Mouse (Mus musculus): Measurements from ENCODE around the gene Ints3. TPM values are rescaled to one million over a fixed set of nuclear protein-coding genes. Genes with fewer than 3 reads are reported as not detected.

Ints3 gene
- 34.3 and 35.0 TPM in 2 replicates for polyA plus RNA-seq (2015; fragmentation: Nextera tagmentation; extraction: Ambion mirVana)

DNA sequence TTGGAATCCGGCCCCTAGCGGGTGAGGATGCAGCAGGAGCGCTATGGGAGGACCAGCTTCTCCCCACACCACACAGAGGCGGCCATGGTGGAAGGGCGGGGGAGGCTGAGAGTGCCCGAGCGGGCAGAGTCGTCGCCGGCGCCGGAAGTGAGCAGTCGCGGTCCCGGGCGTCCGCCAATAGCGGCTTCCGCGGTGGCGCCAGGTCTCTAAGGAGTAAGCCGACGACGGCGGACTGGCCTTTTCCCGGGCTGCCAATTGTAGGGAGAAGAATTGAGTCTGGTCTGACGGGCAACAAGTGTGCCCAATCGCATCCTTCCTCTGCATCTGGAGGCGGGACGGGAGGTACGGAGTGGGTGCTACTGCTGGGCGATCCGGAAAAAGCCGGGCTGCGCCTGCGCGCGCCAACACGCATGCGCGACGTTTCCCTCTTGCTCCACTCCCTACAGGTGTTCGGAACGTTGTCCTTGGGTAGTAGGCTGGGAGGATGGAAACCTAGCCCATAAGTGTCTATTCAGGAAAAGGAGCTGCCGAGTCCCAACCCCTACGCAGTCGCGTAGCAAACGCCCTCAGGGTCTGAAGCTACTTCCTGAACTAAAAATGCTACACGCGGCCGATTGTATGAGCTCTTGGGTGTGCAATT is at the start of gene Ints3:
Gene Ints3, minus strand, starts transcription at position 242 of the 640 bp plus-strand sequence.
- under 1% methylated on average over 52 of the region's 52 CpGs for WGBS
- Histone ChIP-seq H3K4me1 (replicated peaks) (peaks cover 33% of the 10 kb centered on the region), H3K9ac (peak within 1 kb of the TSS; percentile 90), H3K4me3 (peak within 1 kb of the TSS; percentile 72), H3K27me3 (no peaks in the 10 kb centered on the region), H3K9me3 (no peaks in the 10 kb centered on the region), H3K4me2 (peak within 1 kb of the TSS; percentile 90), H3K36me3 (no peaks in the 10 kb centered on the region), H3K27ac (replicated peaks) (peak within 1 kb of the TSS; percentile 94)
- peak; percentile 100 for ATAC-seq (ENCODE audit: low FRiP score, low read depth)

GRCm38 (mm10) chr3:90475831-90476611 is 42.6 kb upstream of the Ints3 start, which contains the start of gene Ilf2:
Ilf2 (plus strand) TSS chr3:90476126.
- Histone ChIP-seq H3K9ac (peak within 1 kb of the TSS; percentile 82), H3K27me3 (no peaks in the 10 kb centered on the region), H3K4me3 (peak within 1 kb of the TSS; percentile 98), H3K4me1 (replicated peaks) (peaks cover 18% of the 10 kb centered on the region), H3K27ac (replicated peaks) (peak within 1 kb of the TSS; percentile 95), H3K9me3 (no peaks in the 10 kb centered on the region), H3K36me3 (peaks cover 30% of the 10 kb centered on the region), H3K4me2 (peak within 1 kb of the TSS; percentile 76)
- peak; percentile 99 for ATAC-seq (ENCODE audit: low FRiP score, low read depth)
- under 1% methylated on average over 45 of the region's 45 CpGs for WGBS

GRCm38 (mm10) chr3:90475151-90475830 is 41.9 kb upstream of the Ints3 start:
- H3K9ac ChIP-seq = no peak overlapping the region
- peaks cover 18% of the 10 kb centered on the region for H3K4me1 ChIP-seq (replicated peaks)
- H3K36me3 ChIP-seq = peaks cover 23% of the 10 kb centered on the region
- peak overlapping the region; percentile 46 for H3K4me2 ChIP-seq
- H3K27ac ChIP-seq (replicated peaks) = no peak overlapping the region
- H3K27me3 ChIP-seq = no peaks in the 10 kb centered on the region
- WGBS = 40% methylated on average over 16 of the region's 16 CpGs
- H3K4me3 ChIP-seq = peak overlapping the region; percentile 39
- ATAC-seq (ENCODE audit: low FRiP score, low read depth) = peak; percentile 35
- no peaks in the 10 kb centered on the region for H3K9me3 ChIP-seq

DNA sequence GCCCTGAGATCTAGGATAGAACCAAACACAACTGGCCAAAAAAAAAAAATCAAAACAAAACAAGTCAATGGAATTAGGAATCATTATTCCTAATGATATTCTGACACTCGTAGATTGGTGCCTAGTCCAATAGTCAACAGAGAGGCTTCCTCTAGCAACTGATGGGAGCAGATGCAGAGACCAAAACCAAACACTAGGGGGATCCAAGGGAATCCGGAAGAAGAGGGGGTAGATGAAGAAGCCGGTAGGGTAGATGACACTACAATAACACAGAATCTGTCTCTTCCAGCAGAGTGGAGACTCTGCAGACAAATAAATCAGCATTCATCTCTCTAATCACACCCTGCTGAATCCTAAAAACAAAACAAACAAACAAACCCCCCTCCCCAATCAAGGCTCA is 38.8 kb upstream of the Ints3 start:
- Histone ChIP-seq H3K27me3 (no peaks in the 10 kb centered on the region), H3K4me1 (replicated peaks) (peaks cover 5% of the 10 kb centered on the region), H3K27ac (replicated peaks) (no peak overlapping the region), H3K9ac (no peak overlapping the region), H3K4me3 (no peak overlapping the region), H3K4me2 (no peak overlapping the region), H3K9me3 (no peaks in the 10 kb centered on the region), H3K36me3 (no peaks in the 10 kb centered on the region)
- ATAC-seq (ENCODE audit: low FRiP score, low read depth) = no peak
- WGBS = 29% methylated on average over 3 of the region's 3 CpGs

- Histone ChIP-seq H3K9me3 (no peaks in the 10 kb centered on the region), H3K36me3 (no peaks in the 10 kb centered on the region), H3K4me3 (no peak overlapping the region), H3K27ac (replicated peaks) (no peak overlapping the region), H3K4me1 (replicated peaks) (peaks cover 17% of the 10 kb centered on the region), H3K27me3 (peaks cover 32% of the 10 kb centered on the region), H3K9ac (no peak overlapping the region), H3K4me2 (no peak overlapping the region)
- no peak for ATAC-seq (ENCODE audit: low FRiP score, low read depth)
- WGBS = 95% methylated on average over 10 of the region's 10 CpGs
Observed at GRCm38 (mm10) chr3:90467618-90468300, 34.3 kb upstream of the Ints3 start.

DNA sequence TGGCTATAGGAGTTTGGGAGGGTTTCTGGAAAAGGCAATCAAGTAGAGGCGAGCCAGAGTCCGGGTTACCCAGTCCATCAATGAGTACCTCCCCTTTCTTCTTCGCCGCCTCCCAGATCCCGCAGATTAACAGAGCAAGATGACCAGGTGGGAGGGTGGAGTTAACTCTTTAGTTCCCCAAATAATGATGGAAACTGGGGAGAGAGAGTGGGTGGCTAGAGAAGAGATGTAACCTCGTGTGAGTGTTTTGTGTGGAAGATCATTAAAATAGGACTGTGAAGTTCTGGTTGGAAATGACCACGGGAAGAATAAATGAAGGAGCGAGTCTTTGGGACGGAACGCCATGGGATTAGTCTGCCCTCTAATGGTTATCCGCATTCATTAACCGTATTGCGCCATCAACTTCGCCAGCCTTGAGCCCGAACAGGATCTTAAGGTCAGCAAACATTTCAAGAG is 32.9 kb upstream of the Ints3 start:
- peak overlapping the region; percentile 60 for H3K4me3 ChIP-seq
- H3K36me3 ChIP-seq = no peaks in the 10 kb centered on the region
- no peak overlapping the region for H3K27ac ChIP-seq (replicated peaks)
- peaks cover 40% of the 10 kb centered on the region for H3K27me3 ChIP-seq
- no peaks in the 10 kb centered on the region for H3K9me3 ChIP-seq
- under 1% methylated on average over 15 of the region's 15 CpGs for WGBS
- H3K9ac ChIP-seq = peak overlapping the region; percentile 51; the same call in 1 of the 2 replicates
- peaks cover 17% of the 10 kb centered on the region for H3K4me1 ChIP-seq (replicated peaks)
- H3K4me2 ChIP-seq = peak overlapping the region; percentile 97
- ATAC-seq (ENCODE audit: low FRiP score, low read depth) = peak; percentile 75

DNA sequence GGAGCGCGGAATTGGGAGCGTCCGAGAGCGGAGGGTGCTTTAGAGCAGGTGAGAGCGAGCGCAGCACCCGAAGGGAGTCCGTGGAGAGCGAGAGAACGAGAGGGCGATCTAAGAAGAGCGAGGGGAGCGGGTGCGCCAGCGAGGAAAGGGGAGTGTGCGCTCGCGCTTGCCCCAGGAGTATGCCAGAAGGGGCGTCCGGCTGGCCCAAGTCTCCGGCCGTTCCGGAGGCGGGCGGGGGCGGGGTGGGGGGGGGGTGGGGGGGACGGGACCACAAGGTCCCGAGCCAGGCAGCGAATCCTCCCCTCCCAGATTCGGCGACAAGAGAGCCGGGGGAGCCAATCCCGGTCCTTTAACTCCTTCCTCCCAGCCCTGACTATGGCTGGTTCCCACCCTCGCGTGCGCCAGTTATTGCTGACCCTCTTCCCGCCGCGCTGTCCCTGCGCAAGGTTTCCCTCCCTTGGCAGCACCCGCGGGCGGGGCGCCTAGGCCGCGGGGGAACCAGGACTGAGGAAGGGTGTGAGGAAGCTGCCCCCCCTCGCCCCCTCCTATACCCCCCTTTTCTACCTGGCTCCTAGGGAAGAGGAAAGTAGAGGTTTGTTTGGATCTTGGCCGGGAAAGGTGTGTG is 32.4 kb upstream of the Ints3 start, which contains the start of gene Npr1:
Gene Npr1, minus strand, starts transcription at position 181 of the 625 bp plus-strand sequence.
- Histone ChIP-seq H3K9ac (peak within 1 kb of the TSS; percentile 51), H3K27ac (replicated peaks) (no peak within 1 kb of the TSS), H3K4me3 (peak within 1 kb of the TSS; percentile 60), H3K4me2 (peak within 1 kb of the TSS; percentile 97), H3K36me3 (no peaks in the 10 kb centered on the region), H3K9me3 (no peaks in the 10 kb centered on the region), H3K4me1 (replicated peaks) (peaks cover 17% of the 10 kb centered on the region), H3K27me3 (peaks cover 40% of the 10 kb centered on the region)
- ATAC-seq (ENCODE audit: low FRiP score, low read depth) = peak; percentile 68
- WGBS = 0% methylated on average over 45 of the region's 49 CpGs

GRCm38 (mm10) chr3:90465081-90465685 is 31.8 kb upstream of the Ints3 start:
- peak overlapping the region; percentile 51 for H3K9ac ChIP-seq
- H3K4me1 ChIP-seq (replicated peaks) = peaks cover 17% of the 10 kb centered on the region
- WGBS = under 1% methylated on average over 73 of the region's 75 CpGs
- H3K27ac ChIP-seq (replicated peaks) = no peak overlapping the region
- H3K4me2 ChIP-seq = peak overlapping the region; percentile 97
- peaks cover 40% of the 10 kb centered on the region for H3K27me3 ChIP-seq
- H3K9me3 ChIP-seq = no peaks in the 10 kb centered on the region
- H3K36me3 ChIP-seq = no peaks in the 10 kb centered on the region
- peak; percentile 35 for ATAC-seq (ENCODE audit: low FRiP score, low read depth)
- peak overlapping the region; percentile 60 for H3K4me3 ChIP-seq

GRCm38 (mm10) chr3:90464552-90465080 is 31.2 kb upstream of the Ints3 start:
- peak overlapping the region; percentile 60 for H3K4me3 ChIP-seq
- ATAC-seq (ENCODE audit: low FRiP score, low read depth) = peak; percentile 14; the same call in 1 of the 2 replicates
- no peaks in the 10 kb centered on the region for H3K36me3 ChIP-seq
- WGBS = 7% methylated on average over 37 of the region's 37 CpGs
- peaks cover 17% of the 10 kb centered on the region for H3K4me1 ChIP-seq (replicated peaks)
- no peaks in the 10 kb centered on the region for H3K9me3 ChIP-seq
- peak overlapping the region; percentile 97 for H3K4me2 ChIP-seq
- no peak overlapping the region for H3K27ac ChIP-seq (replicated peaks)
- peak overlapping the region; percentile 51; the same call in 1 of the 2 replicates for H3K9ac ChIP-seq
- H3K27me3 ChIP-seq = peaks cover 40% of the 10 kb centered on the region

- H3K4me2 ChIP-seq = no peak overlapping the region
- WGBS = 37% methylated on average over 7 of the region's 7 CpGs
- H3K27ac ChIP-seq (replicated peaks) = no peak overlapping the region
- H3K4me1 ChIP-seq (replicated peaks) = peaks cover 17% of the 10 kb centered on the region
- ATAC-seq (ENCODE audit: low FRiP score, low read depth) = no peak
- H3K36me3 ChIP-seq = no peaks in the 10 kb centered on the region
- no peak overlapping the region for H3K9ac ChIP-seq
- no peaks in the 10 kb centered on the region for H3K9me3 ChIP-seq
- H3K27me3 ChIP-seq = peaks cover 40% of the 10 kb centered on the region
- H3K4me3 ChIP-seq = no peak overlapping the region
Observed at GRCm38 (mm10) chr3:90462579-90462978, 29.2 kb upstream of the Ints3 start.

Data from hindbrain, embryonic 15.5 days (tissue).